Mouse (Mus musculus): Measurements from ENCODE around the gene 9230112D13Rik.

DNA sequence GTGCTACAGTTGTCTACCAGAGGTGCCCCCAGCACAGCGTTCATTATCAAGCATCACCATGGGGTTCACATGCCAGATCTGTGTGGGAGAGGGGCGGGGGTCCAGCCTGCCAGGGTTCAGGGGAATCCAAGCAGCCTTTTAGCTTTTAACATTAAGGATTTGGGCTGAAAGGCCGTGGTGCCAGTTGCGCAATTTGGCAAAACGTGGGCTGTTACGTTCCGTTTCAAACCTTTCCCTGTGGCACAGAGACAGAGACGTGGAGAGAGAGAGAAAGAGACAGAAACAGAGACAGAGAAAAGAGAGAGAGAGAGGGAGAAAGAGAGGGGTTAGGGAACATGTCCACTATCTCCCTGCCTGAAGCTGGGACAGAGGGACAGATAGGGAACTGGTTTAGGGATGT is 39.0 kb upstream of the 9230112D13Rik start:
- no peak for TF ChIP-seq CTCF (conservative IDR thresholded peaks at IDR 0.05; ENCODE audit: low read length)
- TF ChIP-seq POU5F1 (IDR thresholded peaks at IDR 0.05; ENCODE audit: borderline replicate concordance, low read length) = no peak
